Mouse (Mus musculus) C2C12 (cell line): ENCODE data around the gene Gm48552.

Experiments used
- CTCF ChIP-seq: IDR thresholded peaks from one replicate; pipeline ENCODE4 v1.5.1; 2011; ENCODE audit not compliant: control insufficient read depth, insufficient read depth, insufficient read length
- USF1 ChIP-seq: IDR thresholded peaks from one replicate; pipeline ENCODE4 v1.6.1; 2011; ENCODE audit warnings: low read depth, mild to moderate bottlenecking, control low read depth, moderate library complexity

GRCm38 (mm10) chr10:81395865-81396264, 7.1 kb downstream of the Gm48552 start:
- TF ChIP-seq CTCF = no peak
- no peak for TF ChIP-seq USF1
